Comparison of ENCODE assay signal across 14 mouse cellular contexts in the genomic region with DNA sequence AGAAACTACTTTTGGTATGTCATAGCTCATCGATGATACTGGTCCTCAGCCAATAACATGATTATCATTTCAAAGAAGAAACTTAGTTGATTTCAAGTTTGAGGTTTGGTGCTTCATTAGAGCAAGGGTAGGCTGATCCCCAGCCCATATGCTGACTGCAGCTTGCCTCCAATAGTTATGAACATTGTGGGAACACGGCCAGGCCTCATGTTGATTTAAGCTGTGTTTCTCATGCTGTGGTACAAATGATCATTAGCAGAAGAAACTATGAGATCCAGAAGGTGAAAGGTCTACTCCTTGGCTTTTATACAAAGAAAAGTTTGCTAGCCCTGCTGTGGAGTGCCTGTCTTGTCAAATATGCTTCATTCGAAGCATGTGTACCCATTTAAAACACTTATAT. TPM values are rescaled to one million over a fixed set of nuclear protein-coding genes. Genes with fewer than 3 reads are reported as not detected.
DNase-seq lines count a peak whose midpoint lies in the region; ATAC-seq and TF ChIP-seq lines count a peak whose summit lies in the region.
"Had no signal": no experiment of that assay in that cellular context is flagged by ENCODE, and none has a peak within 500 bp of the region (broad histone marks: within the 10 kb centered on the region; RNA-seq: fewer than 3 reads in every experiment).

No protein-coding gene starts in this region.

- 45% methylated on average over 3 of the region's 3 CpGs for WGBS in hindbrain, postnatal 0 days
- 71% methylated on average over 3 of the region's 3 CpGs for WGBS in hindbrain, embryonic 14.5 days

- ATAC-seq in hindbrain, postnatal 0 days = no peak
- no peak for ATAC-seq in hindbrain, embryonic 14.5 days (ENCODE audit: low FRiP score)
- ATAC-seq: midbrain, embryonic 13.5 days had no signal

- no peak for TF ChIP-seq CTCF in hindbrain, postnatal 0 days (IDR thresholded peaks at IDR 0.05; ENCODE audit: low read depth)

- H3K4me2 ChIP-seq in hindbrain, postnatal 0 days (ENCODE audit: low read depth, low read length) = no peak overlapping the region
- H3K4me2 ChIP-seq in hindbrain, embryonic 14.5 days (replicated peaks) = no peak overlapping the region
- H3K4me2 ChIP-seq: midbrain, embryonic 13.5 days had no signal

- peak; percentile 46 for DNase-seq in hindbrain, postnatal 0 days (ENCODE audit: low spot score)
- no peak for DNase-seq in hindbrain, embryonic 14.5 days (ENCODE audit: low spot score)
- peak; percentile 64 for DNase-seq in brain, adult 2 months (ENCODE audit: low read depth, low spot score)
- DNase-seq in cerebellum, postnatal 14 days = peak; percentile 32 to 65
- peak; percentile 27 to 46 for DNase-seq in layer of hippocampus, postnatal 36 days
- DNase-seq in kidney, postnatal 4 days = no peak
- no peak for DNase-seq in lung, adult 18-20 months
- no peak for DNase-seq in urinary bladder, postnatal 25 days (ENCODE audit: low spot score)
- DNase-seq: adrenal gland, postnatal 14 days; heart, postnatal 4 days; thymus, postnatal 36 days had no signal

- H3K9me3 ChIP-seq in hindbrain, postnatal 0 days (ENCODE audit: low read length) = no peaks in the 10 kb centered on the region
- no peaks in the 10 kb centered on the region for H3K9me3 ChIP-seq in hindbrain, embryonic 14.5 days (ENCODE audit: control insufficient read depth, low read length)
- H3K9me3 ChIP-seq: midbrain, embryonic 13.5 days had no signal

- H3K27me3 ChIP-seq in hindbrain, postnatal 0 days (ENCODE audit: insufficient read depth, low read length) = no peaks in the 10 kb centered on the region
- no peaks in the 10 kb centered on the region for H3K27me3 ChIP-seq in hindbrain, embryonic 14.5 days (ENCODE audit: control insufficient read depth, insufficient read depth, low read length)
- H3K27me3 ChIP-seq: midbrain, embryonic 13.5 days had no signal

- no peaks in the 10 kb centered on the region for H3K4me1 ChIP-seq in hindbrain, postnatal 0 days (ENCODE audit: insufficient read depth, low read length)
- no peaks in the 10 kb centered on the region for H3K4me1 ChIP-seq in hindbrain, embryonic 14.5 days (replicated peaks; ENCODE audit: control insufficient read depth, insufficient read depth, low read length)
- H3K4me1 ChIP-seq: midbrain, embryonic 13.5 days had no signal

- no peak overlapping the region for H3K27ac ChIP-seq in hindbrain, postnatal 0 days
- H3K27ac ChIP-seq in hindbrain, embryonic 14.5 days = no peak overlapping the region
- H3K27ac ChIP-seq: left cerebral cortex, adult 2 months; midbrain, embryonic 13.5 days had no signal

- H3K4me3 ChIP-seq in hindbrain, postnatal 0 days (ENCODE audit: low read length) = no peak overlapping the region
- no peak overlapping the region for H3K4me3 ChIP-seq in hindbrain, embryonic 14.5 days (replicated peaks; ENCODE audit: low read length)
- H3K4me3 ChIP-seq: erythroblast, embryonic 14.5 days; left cerebral cortex, adult 2 months; midbrain, embryonic 13.5 days had no signal

- H3K36me3 ChIP-seq in hindbrain, postnatal 0 days (ENCODE audit: insufficient read depth, low read length) = peaks cover 3% of the 10 kb centered on the region; the same call in 1 of the 2 replicates
- peaks cover 19% of the 10 kb centered on the region for H3K36me3 ChIP-seq in hindbrain, embryonic 14.5 days (replicated peaks; ENCODE audit: control insufficient read depth, insufficient read depth)

- H3K9ac ChIP-seq in hindbrain, postnatal 0 days (replicated peaks; ENCODE audit: low read length) = no peak overlapping the region
- no peak overlapping the region for H3K9ac ChIP-seq in hindbrain, embryonic 14.5 days
- H3K9ac ChIP-seq: midbrain, embryonic 13.5 days had no signal

RNA-seq across cellular contexts. Expression of a gene that starts 12.5 kb away (rescaled TPM):
- total RNA-seq in hindbrain, postnatal 0 days (2014; rRNA removed) = 15.8 and 18.6 TPM in 2 replicates
- polyA plus RNA-seq in hindbrain, postnatal 0 days (2015; fragmentation: Nextera tagmentation; extraction: Ambion mirVana) = 30.2 and 32.3 TPM in 2 replicates
- 27.3 and 29.9 TPM in 2 replicates for polyA plus RNA-seq in hindbrain, embryonic 14.5 days (2014; fragmentation: Nextera tagmentation; extraction: Ambion mirVana)
- 10 to 100 TPM; 17.3 to 20.1 TPM for total RNA-seq in layer of hippocampus, postnatal 36 days (2021)

Comparison
In these comparisons a context has a peak if more than half of its experiments do, and no peak if none do; other contexts are left out.
1. DNase-seq: peak in hindbrain, postnatal 0 days (single experiment), brain, adult 2 months (single experiment), cerebellum, postnatal 14 days (2 of 2) and layer of hippocampus, postnatal 36 days (2 of 2); none in hindbrain, embryonic 14.5 days (single experiment), kidney, postnatal 4 days (0 of 2), lung, adult 18-20 months (0 of 2) and urinary bladder, postnatal 25 days (single experiment).